Mouse (Mus musculus): ENCODE measurements around the gene 2210011C24Rik.
A peak's percentile ranks its signal among the peaks of the same experiment; 100 is the strongest.
"Not testable (repeated sequence)": the region's sequence is repeated elsewhere in the genome, so short reads cannot be mapped to it uniquely, and the experiment has no call there.

Gene 2210011C24Rik

GRCm38 (mm10) chr8:83995973-83996372, 16.0 kb downstream of the 2210011C24Rik start:
- DNase-seq (ENCODE audit: extremely low spot score) = no peak

GRCm38 (mm10) chr8:83994030-83994429, 17.9 kb downstream of the 2210011C24Rik start:
- DNase-seq (ENCODE audit: extremely low spot score) = no peak

- no peak for DNase-seq (ENCODE audit: extremely low spot score)
Measured at GRCm38 (mm10) chr8:83992488-83992887, 19.5 kb downstream of the 2210011C24Rik start.

- no peak for DNase-seq (ENCODE audit: extremely low spot score)
Measured at GRCm38 (mm10) chr8:83990170-83990569, 21.8 kb downstream of the 2210011C24Rik start.

- DNase-seq (ENCODE audit: extremely low spot score) = no peak
Measured at GRCm38 (mm10) chr8:83989243-83989642, 22.7 kb downstream of the 2210011C24Rik start.

- not testable (repeated sequence) for DNase-seq (ENCODE audit: extremely low spot score)
Measured at GRCm38 (mm10) chr8:83983222-83983621, 28.7 kb downstream of the 2210011C24Rik start.

GRCm38 (mm10) chr8:83982449-83982848, 29.5 kb downstream of the 2210011C24Rik start:
- no peak for DNase-seq (ENCODE audit: extremely low spot score)

- DNase-seq (ENCODE audit: extremely low spot score) = no peak
Measured at GRCm38 (mm10) chr8:83981533-83981932, 30.4 kb downstream of the 2210011C24Rik start.

- no peak for DNase-seq (ENCODE audit: extremely low spot score)
Measured at GRCm38 (mm10) chr8:83980845-83981244, 31.1 kb downstream of the 2210011C24Rik start.

- DNase-seq (ENCODE audit: extremely low spot score) = no peak
Measured at GRCm38 (mm10) chr8:83980250-83980649, 31.7 kb downstream of the 2210011C24Rik start.

- DNase-seq (ENCODE audit: extremely low spot score) = no peak
Measured at GRCm38 (mm10) chr8:83978200-83978599, 33.8 kb downstream of the 2210011C24Rik start.

GRCm38 (mm10) chr8:83977646-83978045, 34.3 kb downstream of the 2210011C24Rik start:
- DNase-seq (ENCODE audit: extremely low spot score) = no peak

- no peak for DNase-seq (ENCODE audit: extremely low spot score)
Measured at GRCm38 (mm10) chr8:83976779-83977350, 35.1 kb downstream of the 2210011C24Rik start.

- no peak for DNase-seq (ENCODE audit: extremely low spot score)
Measured at GRCm38 (mm10) chr8:83976101-83976630, 35.8 kb downstream of the 2210011C24Rik start.

GRCm38 (mm10) chr8:83974521-83974920, 37.5 kb downstream of the 2210011C24Rik start:
- DNase-seq (ENCODE audit: extremely low spot score) = no peak

- no peak for DNase-seq (ENCODE audit: extremely low spot score)
Measured at GRCm38 (mm10) chr8:83973161-83974031, 38.6 kb downstream of the 2210011C24Rik start.

- peak; percentile 96 for DNase-seq (ENCODE audit: extremely low spot score)
Measured at GRCm38 (mm10) chr8:83972150-83973120, 39.5 kb downstream of the 2210011C24Rik start, which contains the start of gene Prkaca. TSS of gene Prkaca (plus strand) at chr8:83972993.

GRCm38 (mm10) chr8:83971661-83972060, 40.3 kb downstream of the 2210011C24Rik start:
- no peak for DNase-seq (ENCODE audit: extremely low spot score)

GRCm38 (mm10) chr8:83971121-83971520, 40.9 kb downstream of the 2210011C24Rik start:
- no peak for DNase-seq (ENCODE audit: extremely low spot score)

GRCm38 (mm10) chr8:83967701-83968100, 44.3 kb downstream of the 2210011C24Rik start:
- DNase-seq (ENCODE audit: extremely low spot score) = no peak

GRCm38 (mm10) chr8:83964015-83964765, 47.8 kb downstream of the 2210011C24Rik start:
- DNase-seq (ENCODE audit: extremely low spot score) = no peak

All from embryo, embryonic 9.5 days (tissue).